Mouse (Mus musculus): ENCODE data around the gene Prss16. TPM values are rescaled to one million over a fixed set of nuclear protein-coding genes. Genes with fewer than 3 reads are reported as not detected.

Prss16 gene
- total RNA-seq, 2 experiments from 2014 or later: not detected

GRCm38 (mm10) chr13:22007872-22008271 is 1.7 kb downstream of the Prss16 start:
- DNase-seq (ENCODE audit: low spot score in 2 of 2): no peak

- DNase-seq (ENCODE audit: low spot score in 2 of 2): no peak
Measured at GRCm38 (mm10) chr13:22007121-22007510, 2.4 kb downstream of the Prss16 start.

GRCm38 (mm10) chr13:22006334-22007120 is 3.0 kb downstream of the Prss16 start:
- DNase-seq (ENCODE audit: low spot score in 2 of 2): no peak

GRCm38 (mm10) chr13:22005605-22006333 is 3.8 kb downstream of the Prss16 start:
- DNase-seq (ENCODE audit: low spot score in 2 of 2): no peak

- no peak for DNase-seq (ENCODE audit: low spot score in 2 of 2)
Measured at GRCm38 (mm10) chr13:22001823-22002222, 7.7 kb downstream of the Prss16 start.

GRCm38 (mm10) chr13:22001346-22001745 is 8.2 kb downstream of the Prss16 start:
- no peak for DNase-seq (ENCODE audit: low spot score in 2 of 2)

- DNase-seq (ENCODE audit: low spot score in 2 of 2): no peak
Measured at GRCm38 (mm10) chr13:21999147-21999546, 10.4 kb downstream of the Prss16 start.

- no peak for DNase-seq (ENCODE audit: low spot score in 2 of 2)
Measured at GRCm38 (mm10) chr13:21998412-21998811, 11.1 kb downstream of the Prss16 start.

- no peak for DNase-seq (ENCODE audit: low spot score in 2 of 2)
Measured at GRCm38 (mm10) chr13:21997821-21998220, 11.7 kb downstream of the Prss16 start.

GRCm38 (mm10) chr13:21997201-21997820 is 12.2 kb downstream of the Prss16 start:
- no peak for DNase-seq (ENCODE audit: low spot score in 2 of 2)

- DNase-seq (ENCODE audit: low spot score in 2 of 2): no peak
Measured at GRCm38 (mm10) chr13:21996840-21997185, 12.7 kb downstream of the Prss16 start.

GRCm38 (mm10) chr13:21996101-21996839 is 13.3 kb downstream of the Prss16 start:
- DNase-seq (ENCODE audit: low spot score in 2 of 2): no peak

GRCm38 (mm10) chr13:21995331-21995914 is 14.1 kb downstream of the Prss16 start:
- no peak for DNase-seq (ENCODE audit: low spot score in 2 of 2)

GRCm38 (mm10) chr13:21994896-21995295 is 14.6 kb downstream of the Prss16 start:
- no peak for DNase-seq (ENCODE audit: low spot score in 2 of 2)

GRCm38 (mm10) chr13:21993957-21994738 is 15.4 kb downstream of the Prss16 start:
- DNase-seq (ENCODE audit: low spot score in 2 of 2): no peak

GRCm38 (mm10) chr13:21992550-21992949 is 17.0 kb downstream of the Prss16 start:
- DNase-seq (ENCODE audit: low spot score in 2 of 2): no peak

GRCm38 (mm10) chr13:21984486-21984885 is 25.1 kb downstream of the Prss16 start:
- DNase-seq (ENCODE audit: low spot score in 2 of 2): no peak

GRCm38 (mm10) chr13:21981803-21982193 is 27.7 kb downstream of the Prss16 start:
- no peak for DNase-seq (ENCODE audit: low spot score in 2 of 2)

- no peak for DNase-seq (ENCODE audit: low spot score in 2 of 2)
Measured at GRCm38 (mm10) chr13:21980981-21981802, 28.4 kb downstream of the Prss16 start, which contains the start of gene Pom121l2. Gene Pom121l2, plus strand, starts transcription at chr13:21981194.
